Mouse (Mus musculus): ENCODE data around the gene Mt2.

DNA sequence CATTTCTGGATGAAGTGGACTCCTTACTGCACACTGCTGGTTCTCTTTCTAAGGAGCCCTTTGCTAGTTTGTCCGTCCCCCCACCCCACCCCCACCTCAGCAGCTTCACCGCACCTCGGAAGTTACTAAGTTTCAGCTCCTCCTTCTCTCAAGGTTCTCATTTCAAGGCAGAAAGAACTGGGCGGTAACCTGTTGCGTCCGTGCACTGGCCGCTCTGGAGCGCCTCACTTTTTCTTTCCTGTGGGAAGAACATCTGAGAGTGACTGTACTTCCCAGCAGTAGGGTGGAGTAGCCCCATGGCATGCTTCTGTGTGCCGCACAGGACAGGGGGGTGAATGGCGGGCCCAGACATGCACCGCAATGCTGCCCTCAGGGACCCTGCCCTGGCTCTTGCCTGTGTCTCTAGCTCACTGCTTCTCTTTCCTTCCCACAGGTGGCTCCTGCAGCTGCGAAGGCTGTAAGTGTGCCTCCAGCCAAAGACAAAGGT is 11.9 kb downstream of the Mt2 start:
- TF ChIP-seq CTCF (IDR thresholded peaks at IDR 0.05; ENCODE audit: low read depth, low read length) (no peak), GATA1 (IDR thresholded peaks at IDR 0.05; ENCODE audit: borderline replicate concordance, low read length) (no peak), GATA2 (IDR thresholded peaks at IDR 0.05; ENCODE audit: borderline replicate concordance, low read depth, low read length) (no peak), TAL1 (conservative IDR thresholded peaks at IDR 0.05; ENCODE audit: low read depth, low read length) (no peak)
